Mouse (Mus musculus): Measurements from ENCODE around the gene Rtn4r.

- TF ChIP-seq POLR2A (IDR thresholded peaks at IDR 0.05; ENCODE audit: insufficient read depth, low read depth, low read length), result no peak
- no peak for TF ChIP-seq CTCF (IDR thresholded peaks at IDR 0.05; ENCODE audit: insufficient read depth, low read depth, low read length)
These were observed 46.3 kb downstream of the Rtn4r start for GRCm38 (mm10) chr16:18173788-18174187.
